Mouse (Mus musculus) heart, adult 2 months (tissue): ENCODE results near the gene Theg. TPM values are rescaled to one million over a fixed set of nuclear protein-coding genes. Genes with fewer than 3 reads are reported as not detected.
A peak's percentile ranks its signal among the peaks of the same experiment; 100 is the strongest.

ENCODE experiments used
- DNase-seq, 2 experiments: peaks; one replicate each; pipeline ENCODE4 v3.0.0; 2021
- H3K27ac ChIP-seq: fragments of 200-600 bp; 2 replicates; pipeline ENCODE4 v1.8.1; 2022
- H3K27me3 ChIP-seq: fragments of 200-500 bp; 2 replicates; pipeline ENCODE4 v1.6.1; 2012; ENCODE audit warnings: mild to moderate bottlenecking, low read length, inconsistent platforms, mixed read lengths; ENCODE audit not compliant: control insufficient read depth, insufficient read depth
- H3K36me3 ChIP-seq: fragments of 200-500 bp; 2 replicates; pipeline ENCODE4 v1.6.1; 2012; ENCODE audit warnings: low read length, inconsistent platforms; ENCODE audit not compliant: control insufficient read depth, insufficient read depth
- H3K4me1 ChIP-seq: fragments of 200-500 bp; 2 replicates; pipeline ENCODE4 v1.6.1; 2011; ENCODE audit warnings: low read length; ENCODE audit not compliant: control insufficient read depth, insufficient read depth
- H3K4me3 ChIP-seq: fragments of 200-600 bp; 2 replicates; pipeline ENCODE4 v1.8.1; 2022
- H3K79me2 ChIP-seq: fragments of 200-500 bp; replicated peaks from 2 replicates; pipeline ENCODE4 v1.6.1; 2012; ENCODE audit warnings: mild to moderate bottlenecking, inconsistent platforms, low read length, moderate library complexity, mixed read lengths; ENCODE audit not compliant: control insufficient read depth, insufficient read depth
- H3K9ac ChIP-seq: fragments of 200-500 bp; 2 replicates; pipeline ENCODE4 v1.6.1; 2012; ENCODE audit warnings: low read depth, mild to moderate bottlenecking, control low read depth, inconsistent platforms, low read length, mixed read lengths
- CTCF ChIP-seq: fragments of 200-600 bp; IDR thresholded peaks from 2 replicates; pipeline ENCODE4 v1.8.1; 2022; ENCODE audit warnings: antibody characterized with exemption, mild to moderate bottlenecking, moderate library complexity
- EP300 ChIP-seq: fragments of 200-500 bp; IDR thresholded peaks from 2 replicates; pipeline ENCODE4 v1.6.1; 2011; ENCODE audit warnings: low read depth, low read length, control low read depth; ENCODE audit not compliant: insufficient read depth
- POLR2A ChIP-seq: fragments of 200-500 bp; IDR thresholded peaks from 2 replicates; pipeline ENCODE4 v1.6.1; 2011; ENCODE audit warnings: mild to moderate bottlenecking, low read depth, low read length, control low read depth; ENCODE audit not compliant: insufficient read depth
- WGBS: fragments of 180-500 bp; shearing (Covaris S2); methylation state at CpG from one replicate; pipeline ENCODE4 v1.1.7; 2018; 5-methylcytosine and 5-hydroxymethylcytosine counted together
- intact Hi-C: fragments of 180-260 bp; cut with DNase I; formaldehyde crosslinking; loops from one replicate; pipeline ENCODE4 v1.15.1; 2025
- polyA plus RNA-seq: library from polyadenylated mRNA; depleted of rRNA; stranded (reverse); fragments of >200 nt; gene quantifications from 2 replicates; pipeline ENCODE4 v1.2.3, GENCODE M21; 2012
- total RNA-seq, 2 experiments: library from RNA; stranded (reverse); gene quantifications; 2 replicates each; pipeline ENCODE4 v1.2.3; 2021

The Theg gene
- total and polyA plus RNA-seq, 3 experiments, result 0.10 TPM; not detected in 2

- 93% methylated on average over 12 of the region's 12 CpGs for WGBS
- intact Hi-C loops, result no loop called here
- TF ChIP-seq EP300, result no peak
- no peak for TF ChIP-seq POLR2A
- TF ChIP-seq CTCF, result no peak
Observed at GRCm38 (mm10) chr10:79545891-79546290, 41.2 kb downstream of the Theg start.

GRCm38 (mm10) chr10:79544631-79545030 lies 42.5 kb downstream of the Theg start:
- Histone ChIP-seq H3K4me1 (no peaks in the 10 kb centered on the region), H3K79me2 (no peaks in the 10 kb centered on the region), H3K36me3 (no peaks in the 10 kb centered on the region), H3K9ac (no peak overlapping the region), H3K27ac (no peak overlapping the region), H3K4me3 (no peak overlapping the region), H3K27me3 (no peaks in the 10 kb centered on the region)
- 94% methylated on average over 5 of the region's 5 CpGs for WGBS
- TF ChIP-seq CTCF (no peak), POLR2A (no peak), EP300 (no peak)
- peak in 1 of 2 experiments; percentile 12 for DNase-seq
- intact Hi-C loops, result no loop called here

More at GRCm38 (mm10) chr10:79545891-79546290, 41.2 kb downstream of the Theg start:
- H3K27ac ChIP-seq, result no peak overlapping the region
- no peaks in the 10 kb centered on the region for H3K27me3 ChIP-seq
- no peaks in the 10 kb centered on the region for H3K79me2 ChIP-seq
- no peak overlapping the region for H3K9ac ChIP-seq
- DNase-seq, result peak; percentile 0 to 1
- H3K4me3 ChIP-seq, result no peak overlapping the region
- H3K36me3 ChIP-seq, result no peaks in the 10 kb centered on the region
- H3K4me1 ChIP-seq, result no peaks in the 10 kb centered on the region

DNA sequence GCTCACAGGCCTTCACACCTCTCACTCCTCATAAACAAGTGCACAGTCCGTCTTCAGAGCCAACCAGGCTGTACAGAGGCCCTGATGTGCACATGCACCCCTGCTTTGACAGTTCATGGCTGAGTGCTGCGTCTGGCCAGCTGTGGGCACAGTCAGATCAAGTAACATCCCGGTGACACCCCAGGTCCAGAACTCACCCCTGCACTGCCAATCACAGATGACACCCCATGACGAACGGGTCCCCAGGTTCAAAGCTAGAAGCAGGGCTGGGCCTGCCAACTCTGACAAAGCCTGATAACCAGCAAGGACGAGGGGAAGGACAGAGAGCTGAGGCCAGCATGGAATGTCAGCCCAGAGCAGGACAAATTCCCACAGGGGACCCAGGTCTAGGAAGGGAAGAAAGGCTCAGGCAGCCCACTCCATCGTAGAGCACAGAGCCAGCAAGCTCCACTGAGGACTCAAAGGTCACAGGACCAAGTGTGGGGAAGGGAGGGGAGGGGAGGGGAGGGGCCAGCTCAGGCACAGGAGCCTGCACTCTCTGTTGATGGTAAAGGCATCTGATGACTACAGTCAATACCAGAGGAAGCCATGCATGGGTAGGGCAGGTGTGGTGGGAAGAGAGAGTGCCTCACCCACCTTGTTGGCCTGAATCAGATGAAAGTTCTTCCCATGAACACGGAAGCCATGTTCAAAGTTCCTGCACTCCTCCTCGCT lies 43.1 kb downstream of the Theg start:
- DNase-seq, result peak; percentile 3 to 15
- no peak for TF ChIP-seq POLR2A
- TF ChIP-seq CTCF, result no peak
- TF ChIP-seq EP300, result no peak
- Histone ChIP-seq H3K4me1 (no peaks in the 10 kb centered on the region), H3K4me3 (no peak overlapping the region), H3K27ac (no peak overlapping the region), H3K79me2 (no peaks in the 10 kb centered on the region), H3K27me3 (no peaks in the 10 kb centered on the region), H3K36me3 (no peaks in the 10 kb centered on the region), H3K9ac (no peak overlapping the region)
- intact Hi-C loops, result no loop called here
- 68% methylated on average over 9 of the region's 9 CpGs for WGBS

GRCm38 (mm10) chr10:79542171-79542570 lies 45.0 kb downstream of the Theg start:
- Histone ChIP-seq H3K9ac (no peak overlapping the region), H3K79me2 (no peaks in the 10 kb centered on the region), H3K27ac (no peak overlapping the region), H3K36me3 (no peaks in the 10 kb centered on the region), H3K27me3 (no peaks in the 10 kb centered on the region), H3K4me3 (no peak overlapping the region), H3K4me1 (no peaks in the 10 kb centered on the region)
- intact Hi-C loops, result no loop called here
- peak in 1 of 2 experiments; percentile 8 for DNase-seq
- no peak for TF ChIP-seq CTCF
- no peak for TF ChIP-seq EP300
- no peak for TF ChIP-seq POLR2A
- 95% methylated on average over 11 of the region's 11 CpGs for WGBS

DNA sequence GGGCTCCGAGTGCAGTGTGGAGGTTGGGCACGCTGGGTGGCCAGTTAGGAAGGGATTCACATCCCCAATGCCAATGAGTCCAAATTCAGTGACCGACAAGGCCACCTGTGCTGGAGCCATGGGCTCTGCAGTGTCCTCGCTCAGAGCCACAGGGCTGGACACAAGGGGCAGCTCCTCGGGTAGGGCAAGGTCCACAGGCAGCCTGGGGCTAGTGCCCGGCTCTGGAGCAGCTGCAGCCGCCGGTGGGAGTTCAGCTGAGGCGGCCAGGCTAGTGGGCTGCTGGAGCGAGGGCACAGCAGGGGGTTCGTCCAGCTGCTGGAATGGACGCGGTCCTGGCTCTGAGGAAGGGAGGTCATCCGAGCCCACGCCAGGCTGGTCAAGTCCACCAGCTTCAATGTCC lies 45.6 kb downstream of the Theg start:
- no peak overlapping the region for H3K9ac ChIP-seq
- no peaks in the 10 kb centered on the region for H3K79me2 ChIP-seq
- TF ChIP-seq CTCF, result no peak
- no peak for TF ChIP-seq POLR2A
- TF ChIP-seq EP300, result no peak
- no peaks in the 10 kb centered on the region for H3K27me3 ChIP-seq
- no peak overlapping the region for H3K27ac ChIP-seq
- no peak overlapping the region for H3K4me3 ChIP-seq
- no peaks in the 10 kb centered on the region for H3K4me1 ChIP-seq
- no peaks in the 10 kb centered on the region for H3K36me3 ChIP-seq
- 94% methylated on average over 15 of the region's 15 CpGs for WGBS
- peak; percentile 1 to 11 for DNase-seq
- intact Hi-C loops, result no loop called here

- no peak overlapping the region for H3K27ac ChIP-seq
- TF ChIP-seq POLR2A (no peak), EP300 (no peak), CTCF (no peak)
- no peak overlapping the region for H3K4me3 ChIP-seq
- intact Hi-C loops, result no loop called here
- no peak overlapping the region for H3K9ac ChIP-seq
- no peaks in the 10 kb centered on the region for H3K27me3 ChIP-seq
- WGBS, result 95% methylated on average over 11 of the region's 11 CpGs
- peak in 1 of 2 experiments; percentile 9 for DNase-seq
- no peaks in the 10 kb centered on the region for H3K36me3 ChIP-seq
- no peaks in the 10 kb centered on the region for H3K79me2 ChIP-seq
- H3K4me1 ChIP-seq, result no peaks in the 10 kb centered on the region
Observed at GRCm38 (mm10) chr10:79540746-79541145, 46.4 kb downstream of the Theg start.
